Mouse (Mus musculus) heart, postnatal 14 days (tissue): ENCODE measurements around the gene Spata7. TPM values are rescaled to one million over a fixed set of nuclear protein-coding genes. Genes with fewer than 3 reads are reported as not detected.

ENCODE experiments used
- total RNA-seq, 2 experiments: library from RNA; stranded (reverse); gene quantifications; 2 replicates each; pipeline ENCODE4 v1.2.3; 2021

The Spata7 gene
- total RNA-seq, 2 experiments from 2014 or later: 5.9 TPM

Other genes with a start within 250 kb of the Spata7 start
- gene Kcnk10, start 49.8 kb upstream of the Spata7 start, total RNA-seq: not detected
- 10 to 100 TPM; 21.6 to 22.5 TPM for gene Ptpn21, start 109.2 kb downstream of the Spata7 start, total RNA-seq
- gene Zc3h14, start 118.8 kb downstream of the Spata7 start, total RNA-seq: 10 to 100 TPM; 60.3 to 64.3 TPM